ENCODE assay signal across 20 mouse cellular contexts in the genomic region with DNA sequence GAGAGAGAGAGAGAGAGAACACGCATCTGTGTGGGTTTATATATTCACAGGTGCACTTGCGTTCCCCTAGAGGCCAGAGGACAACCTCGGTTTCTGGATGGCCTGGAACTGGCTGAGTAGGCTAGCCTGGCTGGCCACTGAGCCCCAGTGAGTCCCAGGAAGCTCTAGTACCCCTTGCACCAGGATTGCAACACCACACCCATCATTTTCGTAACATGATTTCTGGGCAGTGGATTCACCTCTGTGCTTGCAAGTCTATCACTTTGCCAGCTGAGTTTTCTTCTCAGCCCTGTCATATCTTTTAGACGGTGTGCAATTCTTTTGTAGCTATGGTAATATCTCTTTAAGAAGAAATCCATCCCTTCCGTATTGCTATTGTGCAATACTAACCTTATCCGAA. TPM values are rescaled to one million over a fixed set of nuclear protein-coding genes. Genes with fewer than 3 reads are reported as not detected.
"Had no signal": no experiment of that assay in that cellular context is flagged by ENCODE, and none has a peak within 500 bp of the region (broad histone marks: within the 10 kb centered on the region; RNA-seq: fewer than 3 reads in every experiment).

No protein-coding gene starts in this region.

- H3K9me3 ChIP-seq: limb, embryonic 12.5 days; limb, embryonic 15.5 days; lung, embryonic 15.5 days; megakaryocyte, embryonic 14.5 days; midbrain, embryonic 10.5 days; midbrain, embryonic 13.5 days; stomach, embryonic 15.5 days had no signal

- H3K27me3 ChIP-seq: limb, embryonic 15.5 days; lung, embryonic 15.5 days; midbrain, embryonic 13.5 days; stomach, embryonic 15.5 days had no signal

- ATAC-seq: midbrain, embryonic 13.5 days; midbrain, embryonic 16.5 days had no signal

- H3K4me3 ChIP-seq: layer of hippocampus, adult 2 months had no signal

- H3K9ac ChIP-seq: limb, embryonic 12.5 days; limb, embryonic 15.5 days; liver, embryonic 14.5 days; stomach, embryonic 15.5 days had no signal

- H3K27ac ChIP-seq: liver, embryonic 14.5 days; midbrain, embryonic 13.5 days; stomach, embryonic 15.5 days had no signal

- DNase-seq: kidney, adult 18-20 months; kidney, adult 9 months; kidney, postnatal 25 days; layer of hippocampus, adult 9-11 months; lung, adult 18-20 months; lung, postnatal 10 days; lung, postnatal 36 days; right cerebral cortex, postnatal 4 days; thymus, postnatal 25 days had no signal

RNA-seq across cellular contexts. Expression of a gene that starts 7.7 kb away (rescaled TPM):
- total RNA-seq: monocyte, adult 5-6 weeks had no signal
